Mouse (Mus musculus) forebrain, embryonic 11.5 days (tissue): ENCODE results near the gene Magea2. TPM values are rescaled to one million over a fixed set of nuclear protein-coding genes. Genes with fewer than 3 reads are reported as not detected.
"Not testable (repeated sequence)": the region's sequence is repeated elsewhere in the genome, so short reads cannot be mapped to it uniquely, and the experiment has no call there.

Experiments
- ATAC-seq: fragments of 200-750 bp; cut with Nextera tagmentation; replicated peaks from 2 replicates; pipeline ENCODE4 v1.8.0; 2017; ENCODE audit warnings: moderate TSS enrichment; ENCODE audit not compliant: low FRiP score
- DNase-seq: peaks from one replicate; pipeline ENCODE4 v3.0.0-alpha.2; 2017; ENCODE audit warnings: low spot score
- H3K27ac ChIP-seq: fragments of 300-500 bp; sonication (generic); 2 replicates; pipeline ENCODE4 v1.5.1; 2014; ENCODE audit warnings: low read depth, low read length
- H3K27me3 ChIP-seq: fragments of 300-500 bp; sonication (generic); 2 replicates; pipeline ENCODE4 v1.6.1; 2014; ENCODE audit warnings: mild to moderate bottlenecking, low read length, mixed read lengths; ENCODE audit not compliant: control insufficient read depth, insufficient read depth
- H3K36me3 ChIP-seq: fragments of 300-500 bp; sonication (generic); 2 replicates; pipeline ENCODE4 v1.6.1; 2014; ENCODE audit warnings: mild to moderate bottlenecking, low read length, moderate library complexity, mixed read lengths; ENCODE audit not compliant: control insufficient read depth, insufficient read depth
- H3K4me1 ChIP-seq: fragments of 300-500 bp; sonication (generic); replicated peaks from 2 replicates; pipeline ENCODE4 v1.6.1; 2014; ENCODE audit warnings: low read length, mixed read lengths; ENCODE audit not compliant: control insufficient read depth, insufficient read depth
- H3K4me2 ChIP-seq: fragments of 300-500 bp; sonication (generic); 2 replicates; pipeline ENCODE4 v1.6.1; 2014; ENCODE audit warnings: low read depth, mild to moderate bottlenecking, low read length, moderate library complexity, mixed read lengths; ENCODE audit not compliant: severe bottlenecking
- H3K4me3 ChIP-seq: fragments of 300-500 bp; sonication (generic); 2 replicates; pipeline ENCODE4 v1.5.1; 2014; ENCODE audit warnings: low read depth, low read length
- H3K9ac ChIP-seq: fragments of 300-500 bp; sonication (generic); 2 replicates; pipeline ENCODE4 v1.6.1; 2014; ENCODE audit warnings: low read length
- H3K9me3 ChIP-seq: fragments of 300-500 bp; sonication (generic); 2 replicates; pipeline ENCODE4 v1.6.1; 2016; ENCODE audit warnings: low read length, mixed read lengths; ENCODE audit not compliant: control insufficient read depth
- WGBS: fragments of 180-500 bp; shearing (Covaris S2); extraction: QIAGEN DNeasy Blood & Tissue Kit; methylation state at CpG from one replicate; pipeline ENCODE4 v1.1.7; 2014; 5-methylcytosine and 5-hydroxymethylcytosine counted together
- polyA plus RNA-seq: library from polyadenylated mRNA; unstranded; fragments of >200 nt; fragmentation: Nextera tagmentation; extraction: Ambion mirVana; gene quantifications from 2 replicates; pipeline ENCODE4 v1.2.1, GENCODE M21; 2014

Gene Magea2
- not detected in 2 replicates for polyA plus RNA-seq

- H3K4me2 ChIP-seq, H3K4me3 ChIP-seq, H3K36me3 ChIP-seq, H3K9me3 ChIP-seq, ATAC-seq, H3K27ac ChIP-seq, H3K9ac ChIP-seq, H3K27me3 ChIP-seq, DNase-seq, H3K4me1 ChIP-seq: not testable (repeated sequence)
- WGBS = 91% methylated on average over 3 of the region's 4 CpGs
Observed at GRCm38 (mm10) chrX:155093566-155093965, at the start of gene Magea2. TSS of gene Magea2 (minus strand) at chrX:155093666.

GRCm38 (mm10) chrX:155128312-155128711 lies 34.8 kb upstream of the Magea2 start, which contains the start of gene Cldn34b2:
TSS of gene Cldn34b2 (minus strand) at chrX:155128412.
- H3K9me3 ChIP-seq, DNase-seq, H3K27me3 ChIP-seq, H3K4me2 ChIP-seq, H3K27ac ChIP-seq, H3K4me3 ChIP-seq, ATAC-seq, H3K4me1 ChIP-seq, H3K9ac ChIP-seq, H3K36me3 ChIP-seq: not testable (repeated sequence)
- WGBS = 84% methylated on average over 3 of the region's 3 CpGs

- Histone ChIP-seq H3K9ac (no peak overlapping the region), H3K27me3 (no peaks in the 10 kb centered on the region), H3K27ac (no peak overlapping the region), H3K4me3 (no peak overlapping the region), H3K4me2 (no peak overlapping the region), H3K4me1 (no peaks in the 10 kb centered on the region), H3K36me3 (no peaks in the 10 kb centered on the region), H3K9me3 (no peaks in the 10 kb centered on the region)
- ATAC-seq = no peak
- no peak for DNase-seq
Observed at GRCm38 (mm10) chrX:155098024-155098423, 4.6 kb upstream of the Magea2 start.

- H3K27me3 ChIP-seq, DNase-seq, H3K4me2 ChIP-seq, H3K4me3 ChIP-seq, H3K36me3 ChIP-seq, H3K9ac ChIP-seq, ATAC-seq, H3K9me3 ChIP-seq, H3K27ac ChIP-seq, H3K4me1 ChIP-seq: not testable (repeated sequence)
- 100% methylated on average over 1 of the region's 2 CpGs for WGBS
Observed at GRCm38 (mm10) chrX:155089693-155090092, 3.8 kb downstream of the Magea2 start, which contains the start of gene Magea1. TSS of gene Magea1 (minus strand) at chrX:155089793.

GRCm38 (mm10) chrX:155063045-155063444 lies 30.4 kb downstream of the Magea2 start, which contains the start of gene Magea5:
TSS of gene Magea5 (minus strand) at chrX:155063145.
- not testable (repeated sequence) for H3K4me3 ChIP-seq, H3K36me3 ChIP-seq, H3K27ac ChIP-seq, H3K4me1 ChIP-seq, DNase-seq, H3K4me2 ChIP-seq, H3K9ac ChIP-seq, H3K27me3 ChIP-seq, H3K9me3 ChIP-seq, ATAC-seq
- WGBS = 92% methylated on average over 12 of the region's 16 CpGs

- WGBS = 94% methylated on average over 10 of the region's 11 CpGs
- H3K36me3 ChIP-seq, H3K4me2 ChIP-seq, H3K4me1 ChIP-seq, H3K9me3 ChIP-seq, H3K9ac ChIP-seq, H3K27me3 ChIP-seq, DNase-seq, H3K27ac ChIP-seq, ATAC-seq, H3K4me3 ChIP-seq: not testable (repeated sequence)
Observed at GRCm38 (mm10) chrX:154995750-154996149, 97.7 kb downstream of the Magea2 start, which contains the start of gene Magea8. TSS of gene Magea8 (minus strand) at chrX:154995850.

Other genes starting within 250 kb of the Magea2 start
- gene Cldn34b1, start 203.4 kb downstream of the Magea2 start, polyA plus RNA-seq = not detected in 2 replicates
- gene Magea6, start 157.7 kb downstream of the Magea2 start, polyA plus RNA-seq = not detected in 2 replicates
- gene Magea3, start 144.2 kb downstream of the Magea2 start, polyA plus RNA-seq = not detected in 2 replicates
- not detected in 2 replicates for gene Magea8, start 97.8 kb downstream of the Magea2 start, polyA plus RNA-seq
- not detected in 2 replicates for gene Magea5, start 30.5 kb downstream of the Magea2 start, polyA plus RNA-seq
- gene Magea1, start 3.9 kb downstream of the Magea2 start, polyA plus RNA-seq = not detected in 2 replicates
- not detected in 2 replicates for gene Cldn34b2, start 34.7 kb upstream of the Magea2 start, polyA plus RNA-seq
- gene Sat1, start 122.8 kb upstream of the Magea2 start, polyA plus RNA-seq = 64.3 and 65.1 TPM in 2 replicates
- gene Acot9, start 168.8 kb upstream of the Magea2 start, polyA plus RNA-seq = 17.3 and 17.9 TPM in 2 replicates
- 229 and 239 TPM in 2 replicates for gene Prdx4, start 247.1 kb upstream of the Magea2 start, polyA plus RNA-seq